Mouse (Mus musculus) naive thymus-derived CD4-positive, alpha-beta T cell, adult 2 months (primary cell): ENCODE data around the gene Tarbp1.

Source experiments
- DNase-seq: peaks from one replicate; pipeline ENCODE4 v3.0.0-alpha.2; 2011; ENCODE audit warnings: low read depth

Gene Tarbp1

GRCm38 (mm10) chr8:126474299-126475187 lies at the start of gene Tarbp1:
Gene Tarbp1, minus strand, starts transcription at chr8:126475065.
- DNase-seq, result peak; percentile 96

DNA sequence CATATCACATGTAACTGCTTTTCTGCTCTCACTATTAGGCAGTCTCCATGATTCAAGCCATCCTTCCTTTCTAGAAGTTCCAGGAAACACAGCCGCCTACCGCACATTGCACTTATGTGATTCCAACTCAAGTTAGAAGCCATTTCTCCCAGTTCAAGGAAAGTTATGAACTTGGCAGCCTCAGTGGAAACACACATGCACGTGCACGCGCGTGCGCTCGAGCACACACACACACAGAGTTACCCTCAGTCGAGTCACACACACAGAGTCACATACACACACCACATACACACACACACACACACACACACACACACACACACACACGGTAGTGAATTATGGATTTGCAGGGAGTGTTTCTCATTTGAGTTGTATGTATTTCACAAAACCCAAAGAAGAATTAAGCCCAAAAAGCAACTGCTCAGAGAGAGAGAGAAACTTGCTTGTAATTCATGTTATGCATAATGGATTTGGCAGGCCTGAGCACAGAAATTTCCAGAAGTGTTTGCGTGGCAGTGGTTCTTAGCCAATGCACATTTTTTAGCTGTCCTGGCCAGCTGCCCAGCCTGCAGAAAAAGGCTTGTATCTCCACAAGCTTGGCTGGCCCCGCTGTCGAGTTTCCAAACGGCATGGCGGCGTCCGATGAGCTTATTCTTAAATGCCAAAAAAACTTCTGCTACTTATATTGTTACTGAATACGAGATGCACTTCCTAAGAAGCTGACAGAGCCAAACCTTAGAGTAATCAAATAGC lies 49.5 kb upstream of the Tarbp1 start:
- DNase-seq, result no peak

- no peak for DNase-seq
These were observed 48.3 kb upstream of the Tarbp1 start for GRCm38 (mm10) chr8:126523060-126523574.

DNA sequence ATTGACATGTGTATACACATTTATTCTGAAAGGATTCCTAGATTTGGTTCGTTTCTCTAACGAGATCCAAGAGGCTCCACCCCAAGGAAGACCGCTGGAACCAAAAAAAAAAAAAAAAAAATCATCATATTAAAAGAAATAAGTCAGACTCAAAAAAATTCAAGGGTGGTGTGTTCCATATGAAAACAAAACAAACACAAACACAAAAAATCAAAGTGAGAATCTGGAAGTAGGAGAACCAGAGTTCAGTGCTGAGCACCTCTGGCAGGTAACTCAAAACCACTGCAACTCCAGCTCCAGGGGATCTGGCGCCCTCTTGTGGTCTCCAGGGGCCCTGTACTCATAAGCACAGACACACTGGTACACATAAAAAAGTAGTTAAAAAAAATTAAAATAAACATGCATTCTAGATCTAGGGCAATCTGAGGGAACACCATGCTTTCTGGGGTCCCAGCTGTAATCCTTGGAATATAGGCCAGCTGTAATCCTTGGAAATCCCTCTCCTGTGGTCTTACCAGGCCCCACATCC lies 44.6 kb upstream of the Tarbp1 start:
- no peak for DNase-seq

GRCm38 (mm10) chr8:126516620-126517577 lies 42.0 kb upstream of the Tarbp1 start:
- DNase-seq, result no peak

DNA sequence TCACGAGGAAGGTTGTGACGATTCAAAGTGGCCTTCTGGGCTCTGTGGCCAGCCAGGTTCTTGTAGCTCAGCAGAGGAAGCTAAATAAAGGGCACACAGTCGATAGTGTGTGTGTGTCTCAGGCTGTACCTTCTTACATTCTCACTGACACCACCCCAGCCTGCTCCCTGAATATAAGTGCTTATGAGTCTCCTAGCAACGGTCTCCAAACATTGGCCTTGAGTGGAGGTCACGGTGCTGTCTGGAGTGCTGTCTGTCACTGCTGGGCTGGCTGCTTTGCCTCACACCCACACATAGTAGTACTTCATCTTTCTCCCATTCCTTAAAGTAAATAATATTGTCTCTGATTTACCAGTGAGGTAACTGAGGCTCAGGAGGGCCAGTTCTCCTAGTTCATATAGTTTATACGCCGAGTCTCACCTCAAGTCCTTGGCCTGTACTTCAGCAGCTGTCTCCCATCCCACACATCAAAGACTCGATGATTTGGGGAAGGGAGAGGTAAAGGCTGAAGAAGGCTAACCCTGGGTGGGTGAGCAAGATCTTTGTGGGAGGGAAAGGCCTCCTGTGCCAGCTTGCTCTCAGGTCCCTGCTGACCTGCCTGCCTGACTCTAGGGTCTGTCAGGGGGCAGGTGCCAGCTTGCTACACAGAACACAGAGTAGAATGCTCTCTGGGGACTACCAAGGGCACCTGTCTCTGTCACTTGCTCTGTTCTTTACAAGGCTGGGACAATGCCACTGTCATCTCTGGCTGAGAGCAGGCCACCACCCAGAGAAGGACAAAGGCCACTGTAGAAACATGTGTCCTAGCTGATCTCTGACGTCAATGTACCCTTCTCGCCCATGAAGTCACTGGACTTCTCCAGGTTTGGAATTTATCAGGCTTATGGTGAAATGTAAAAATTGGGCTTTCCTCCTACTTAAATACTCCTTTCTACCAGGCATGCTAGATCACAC lies 39.4 kb upstream of the Tarbp1 start:
- DNase-seq, result no peak

GRCm38 (mm10) chr8:126510866-126511265 lies 36.0 kb upstream of the Tarbp1 start:
- no peak for DNase-seq

- no peak for DNase-seq
These were observed 34.8 kb upstream of the Tarbp1 start for GRCm38 (mm10) chr8:126509635-126510034.

DNA sequence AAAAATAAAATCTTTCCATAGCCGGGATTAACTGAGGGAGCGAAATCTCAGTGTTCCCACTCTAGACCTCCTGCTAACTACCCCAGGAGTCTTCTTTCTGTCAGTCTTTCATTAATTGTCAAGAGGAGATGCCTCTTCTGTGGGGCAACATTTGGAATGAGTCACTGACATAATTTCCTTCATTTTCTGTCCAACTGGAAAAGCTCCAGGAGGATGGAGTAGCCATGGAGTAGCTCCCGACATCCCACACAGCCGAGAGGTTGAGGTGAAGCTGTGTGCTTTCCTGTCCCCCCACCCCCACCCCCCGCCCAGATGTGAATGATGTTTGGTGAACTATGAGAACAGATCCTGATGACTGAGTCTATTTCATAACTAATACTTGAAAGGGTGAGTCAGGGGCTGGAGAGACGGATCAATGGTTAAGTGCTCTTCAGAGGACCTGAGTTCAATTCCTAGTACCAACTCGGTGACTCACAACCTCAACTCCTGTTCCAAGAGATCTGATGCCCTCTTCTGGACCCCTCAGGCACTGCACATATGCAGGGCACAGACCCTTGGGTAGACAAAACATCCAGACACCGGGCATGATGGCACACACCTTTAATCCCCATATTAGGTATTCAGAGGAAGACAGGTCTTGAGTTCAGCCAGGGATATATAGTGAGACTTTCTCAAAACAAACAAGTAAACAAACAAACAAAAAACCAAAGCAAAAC lies 34.2 kb upstream of the Tarbp1 start:
- no peak for DNase-seq

DNA sequence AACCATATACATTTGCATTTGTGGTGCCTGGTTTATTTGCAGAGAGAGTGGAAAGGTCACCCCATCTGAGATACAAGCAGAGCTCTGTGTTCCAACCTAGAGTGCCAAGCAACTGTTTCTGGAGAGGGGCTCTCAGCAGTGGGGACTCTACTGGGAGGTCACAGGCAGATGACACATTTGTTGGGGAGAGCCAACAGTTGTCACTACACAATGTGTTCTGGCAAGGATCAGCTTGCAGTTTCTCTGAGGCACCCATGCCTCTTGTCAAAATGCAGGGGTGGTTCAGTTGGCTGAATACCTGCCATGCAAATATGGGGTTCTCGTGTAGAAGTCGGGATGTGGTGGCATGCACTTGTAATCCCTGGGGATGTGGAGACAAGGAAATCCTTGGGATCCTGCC lies 33.4 kb upstream of the Tarbp1 start:
- DNase-seq, result no peak

- no peak for DNase-seq
These were observed 29.8 kb upstream of the Tarbp1 start for GRCm38 (mm10) chr8:126504492-126505182.

DNA sequence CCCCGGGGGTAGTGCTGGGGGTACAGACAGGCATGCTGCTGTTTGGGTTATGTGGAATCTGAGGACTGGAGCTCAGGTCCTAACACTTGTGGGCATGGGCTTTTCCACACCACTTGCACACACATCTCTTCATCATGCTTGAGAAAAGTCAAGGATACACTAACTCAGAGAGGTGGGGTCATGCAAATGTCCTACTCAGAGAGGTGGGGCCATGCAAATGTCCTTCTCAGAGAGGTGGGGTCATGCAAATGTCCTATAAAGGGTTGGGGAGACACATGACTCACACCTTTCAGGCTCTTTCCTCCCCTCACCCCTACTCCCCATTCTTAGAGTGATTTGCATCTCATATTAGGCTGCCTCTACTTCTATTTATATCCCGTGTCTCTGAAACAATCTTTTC lies 27.9 kb upstream of the Tarbp1 start:
- DNase-seq, result no peak

DNA sequence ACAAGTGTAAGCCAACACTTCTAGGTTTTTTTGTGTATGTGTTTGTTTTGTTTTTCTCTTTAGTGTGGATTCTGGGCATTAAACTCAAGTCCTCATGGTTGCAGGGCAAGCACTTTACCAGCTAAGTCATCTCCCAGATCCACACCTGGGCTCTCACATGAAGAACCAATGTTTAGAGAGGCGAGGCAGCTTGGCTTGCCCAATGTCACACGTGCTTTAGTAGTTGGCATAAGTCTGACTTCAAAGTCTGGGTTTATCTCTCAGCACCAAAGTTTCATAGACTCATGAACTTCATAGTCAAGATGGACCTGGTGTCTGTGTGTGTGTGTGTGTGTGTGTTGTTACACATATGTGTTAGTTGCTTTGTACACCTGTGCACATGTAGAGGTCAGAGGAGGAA lies 24.5 kb upstream of the Tarbp1 start:
- DNase-seq, result no peak

- DNase-seq, result no peak
These were observed 23.6 kb upstream of the Tarbp1 start for GRCm38 (mm10) chr8:126498465-126498864.

- peak; percentile 96 for DNase-seq
These were observed 22.9 kb upstream of the Tarbp1 start for GRCm38 (mm10) chr8:126497541-126498428.

DNA sequence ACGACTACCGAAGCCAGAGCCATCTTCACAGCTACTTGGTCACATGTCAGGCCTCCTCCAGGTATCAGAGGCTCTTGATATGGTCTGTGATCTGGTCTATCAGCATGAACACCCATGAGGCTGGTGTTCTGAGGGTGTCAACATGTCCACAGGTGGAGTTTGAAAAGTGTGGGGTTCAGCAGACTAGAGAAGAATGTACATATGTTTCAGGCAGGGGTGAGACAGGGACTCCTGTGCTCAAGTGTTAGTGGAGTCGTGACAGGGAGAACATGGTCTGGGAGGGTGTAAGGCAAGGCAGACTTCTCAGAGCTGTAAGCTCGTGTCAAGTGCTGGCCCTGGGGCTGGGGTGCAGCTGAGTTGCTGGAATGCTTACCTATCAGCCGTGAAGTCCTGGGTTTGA lies 22.1 kb upstream of the Tarbp1 start:
- DNase-seq, result no peak

DNA sequence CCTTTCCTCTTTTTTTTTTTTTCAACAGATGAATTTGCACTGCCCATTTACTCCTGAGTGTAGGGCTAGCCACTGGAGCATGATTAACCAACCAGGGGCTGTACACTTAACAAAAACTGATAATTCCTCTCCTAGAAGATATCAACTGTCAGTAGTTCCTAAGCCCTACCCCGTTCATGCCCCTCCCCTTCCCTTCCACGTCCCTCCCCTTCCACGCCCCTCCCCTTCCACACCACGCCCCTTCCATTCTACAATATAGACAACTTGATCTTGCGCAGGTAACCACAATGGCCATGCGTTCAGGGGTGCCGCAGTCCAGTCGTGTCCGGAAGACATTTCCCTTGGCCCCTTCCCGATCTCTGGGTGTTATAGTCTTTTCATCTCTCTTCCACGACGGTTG lies 20.6 kb upstream of the Tarbp1 start:
- DNase-seq, result no peak
